Mouse (Mus musculus) kidney, embryonic 14.5 days (tissue): ENCODE measurements around the gene Tmem131l. TPM values are rescaled to one million over a fixed set of nuclear protein-coding genes. Genes with fewer than 3 reads are reported as not detected.
A peak's percentile ranks its signal among the peaks of the same experiment; 100 is the strongest.

Source experiments
- ATAC-seq: fragments of 200-750 bp; cut with Nextera tagmentation; 2 replicates; pipeline ENCODE4 v1.8.0; 2017; ENCODE audit warnings: moderate number of reproducible peaks, mild to moderate bottlenecking, moderate TSS enrichment, moderate library complexity; ENCODE audit not compliant: low FRiP score, low TSS enrichment
- H3K27ac ChIP-seq: fragments of 300-500 bp; sonication (generic); 2 replicates; pipeline ENCODE4 v1.5.1; 2014; ENCODE audit warnings: low read depth, mild to moderate bottlenecking, low read length, moderate library complexity, mixed read lengths
- H3K27me3 ChIP-seq: fragments of 300-500 bp; sonication (generic); 2 replicates; pipeline ENCODE4 v1.6.1; 2014; ENCODE audit warnings: mild to moderate bottlenecking, low read length; ENCODE audit not compliant: control insufficient read depth, insufficient read depth
- H3K36me3 ChIP-seq: fragments of 300-500 bp; sonication (generic); 2 replicates; pipeline ENCODE4 v1.6.1; 2014; ENCODE audit warnings: low read length, mixed read lengths; ENCODE audit not compliant: control insufficient read depth, insufficient read depth
- H3K4me1 ChIP-seq: fragments of 300-500 bp; sonication (generic); 2 replicates; pipeline ENCODE4 v1.6.1; 2014; ENCODE audit warnings: low read length, mixed read lengths; ENCODE audit not compliant: control insufficient read depth, insufficient read depth
- H3K4me2 ChIP-seq: fragments of 300-500 bp; sonication (generic); replicated peaks from 2 replicates; pipeline ENCODE4 v1.6.1; 2014; ENCODE audit warnings: low read depth, mild to moderate bottlenecking, low read length
- H3K4me3 ChIP-seq: fragments of 300-500 bp; sonication (generic); 2 replicates; pipeline ENCODE4 v1.5.1; 2014; ENCODE audit warnings: mild to moderate bottlenecking, low read length
- H3K9ac ChIP-seq: fragments of 300-500 bp; sonication (generic); 2 replicates; pipeline ENCODE4 v1.6.1; 2014; ENCODE audit warnings: low read depth, mild to moderate bottlenecking, low read length, moderate library complexity
- H3K9me3 ChIP-seq: fragments of 300-500 bp; sonication (generic); 2 replicates; pipeline ENCODE4 v1.6.1; 2016; ENCODE audit warnings: low read length; ENCODE audit not compliant: control insufficient read depth
- WGBS: fragments of 180-500 bp; shearing (Covaris S2); extraction: QIAGEN DNeasy Blood & Tissue Kit; methylation state at CpG from one replicate; pipeline ENCODE4 v1.1.7; 2014; 5-methylcytosine and 5-hydroxymethylcytosine counted together
- polyA plus RNA-seq: library from polyadenylated mRNA; unstranded; fragments of >200 nt; fragmentation: Nextera tagmentation; extraction: Ambion mirVana; gene quantifications from 2 replicates; pipeline ENCODE4 v1.2.1, GENCODE M21; 2014

The Tmem131l gene
- polyA plus RNA-seq, 1 experiment from 2014 or later: 45.3 TPM

DNA sequence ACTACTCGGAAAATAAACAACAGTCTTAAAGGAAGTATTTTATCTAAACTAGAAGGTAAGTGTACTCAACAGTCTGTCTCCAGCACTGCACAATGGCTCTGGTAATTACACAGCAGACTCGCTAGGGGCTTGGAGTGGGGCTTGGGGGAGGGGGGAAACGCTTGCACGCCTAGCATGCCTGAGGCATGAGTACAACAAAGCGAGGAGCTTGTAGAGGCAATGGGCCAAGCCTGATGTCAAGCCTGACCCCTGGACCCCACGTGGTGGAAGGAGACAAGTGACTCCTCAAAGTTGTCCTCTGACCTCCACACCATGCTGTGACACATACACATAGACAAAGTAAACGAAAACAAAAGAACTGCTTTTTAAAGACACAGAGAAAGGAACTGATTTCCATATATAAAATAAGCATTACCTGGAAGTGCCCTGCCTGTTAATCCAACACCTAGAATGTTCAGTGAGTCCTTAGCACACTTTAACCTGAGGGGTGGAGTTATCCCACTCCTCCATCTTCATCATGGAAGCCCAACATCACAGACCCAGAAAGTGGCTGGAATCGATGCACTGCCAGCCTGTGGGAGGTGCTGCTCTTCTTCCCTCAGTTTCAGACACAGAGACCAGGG is 45.6 kb downstream of the Tmem131l start:
- Histone ChIP-seq H3K4me1 (peaks cover 28% of the 10 kb centered on the region), H3K27me3 (no peaks in the 10 kb centered on the region), H3K9me3 (no peaks in the 10 kb centered on the region), H3K4me2 (no peak overlapping the region), H3K9ac (no peak overlapping the region), H3K4me3 (no peak overlapping the region), H3K36me3 (no peaks in the 10 kb centered on the region), H3K27ac (no peak overlapping the region)
- WGBS: 31% methylated on average over 8 of the region's 8 CpGs
- peak; percentile 75 for ATAC-seq

GRCm38 (mm10) chr3:83993089-83993516 is 46.9 kb downstream of the Tmem131l start:
- Histone ChIP-seq H3K4me1 (peaks cover 26% of the 10 kb centered on the region), H3K36me3 (no peaks in the 10 kb centered on the region), H3K4me2 (no peak overlapping the region), H3K9me3 (no peaks in the 10 kb centered on the region), H3K9ac (no peak overlapping the region), H3K4me3 (no peak overlapping the region), H3K27me3 (no peaks in the 10 kb centered on the region), H3K27ac (no peak overlapping the region)
- WGBS: 83% methylated on average over 8 of the region's 8 CpGs
- no peak for ATAC-seq

DNA sequence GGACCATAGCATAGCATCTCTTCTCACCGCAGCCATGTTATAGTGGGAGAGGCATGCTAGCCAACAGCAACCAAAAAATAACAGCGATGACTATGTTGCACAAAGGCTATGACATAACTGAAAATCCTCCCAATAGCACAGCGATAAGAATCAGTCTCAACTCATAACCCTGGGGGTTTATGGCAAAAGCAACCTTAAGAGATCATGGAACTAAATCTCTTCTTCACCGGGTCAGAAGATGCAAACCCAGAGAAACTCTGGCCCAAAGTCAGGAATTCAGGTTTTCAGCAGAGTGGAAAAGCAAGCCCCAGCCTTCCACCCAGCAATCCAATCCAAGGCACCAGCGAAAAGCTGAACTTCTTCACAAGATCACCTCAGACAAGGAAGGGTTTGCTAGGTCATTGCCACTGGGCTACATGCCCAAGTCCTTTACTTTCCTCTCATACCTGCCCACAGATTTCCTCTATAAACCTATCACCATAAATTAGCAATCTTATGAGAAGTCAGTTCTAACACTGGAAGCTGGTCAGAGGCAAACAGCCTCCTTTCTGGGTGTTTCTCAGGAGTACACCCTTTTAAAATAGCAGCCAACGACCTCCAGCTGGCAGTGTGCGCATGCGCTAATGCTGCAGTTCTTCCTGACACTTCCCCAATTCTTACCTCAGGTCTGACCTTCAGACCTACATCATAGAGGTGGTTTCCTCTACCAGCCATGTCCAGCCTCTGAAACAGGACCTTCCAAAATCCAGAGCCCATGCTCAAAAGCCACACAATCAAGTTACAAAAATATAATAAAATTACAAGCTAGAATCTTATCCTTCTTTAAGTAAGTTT is 48.1 kb downstream of the Tmem131l start:
- 83% methylated on average over 8 of the region's 8 CpGs for WGBS
- no peak for ATAC-seq
- Histone ChIP-seq H3K27me3 (no peaks in the 10 kb centered on the region), H3K4me2 (no peak overlapping the region), H3K4me1 (peaks cover 20% of the 10 kb centered on the region), H3K9me3 (no peaks in the 10 kb centered on the region), H3K9ac (no peak overlapping the region), H3K36me3 (no peaks in the 10 kb centered on the region), H3K4me3 (no peak overlapping the region), H3K27ac (no peak overlapping the region)

DNA sequence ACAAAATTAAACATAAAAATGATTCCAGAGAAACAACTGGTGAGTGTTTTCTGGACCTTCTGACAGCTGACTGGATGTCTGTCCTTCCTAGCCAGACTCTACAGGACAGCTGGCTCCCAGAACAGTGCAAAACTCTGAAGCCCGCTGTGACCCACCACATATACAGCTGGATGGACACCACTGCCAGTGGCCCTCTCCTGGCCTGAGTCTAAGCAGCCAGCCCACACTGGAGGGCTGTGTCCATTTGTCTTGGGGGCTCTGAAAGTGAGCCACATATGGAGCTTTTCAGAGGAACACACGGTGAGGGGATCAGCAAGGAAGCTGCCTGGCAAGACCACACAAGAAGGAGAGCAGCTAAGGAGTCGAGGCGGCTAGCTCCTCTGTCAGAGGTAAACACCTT is 51.8 kb downstream of the Tmem131l start:
- Histone ChIP-seq H3K9ac (no peak overlapping the region), H3K27me3 (no peaks in the 10 kb centered on the region), H3K4me3 (no peak overlapping the region), H3K9me3 (no peaks in the 10 kb centered on the region), H3K4me1 (peaks cover 11% of the 10 kb centered on the region), H3K27ac (no peak overlapping the region), H3K36me3 (no peaks in the 10 kb centered on the region), H3K4me2 (no peak overlapping the region)
- ATAC-seq: peak; percentile 47
- 17% methylated on average over 4 of the region's 4 CpGs for WGBS

- H3K27ac ChIP-seq: no peak overlapping the region
- H3K4me3 ChIP-seq: no peak overlapping the region
- no peaks in the 10 kb centered on the region for H3K9me3 ChIP-seq
- WGBS: 82% methylated on average over 8 of the region's 8 CpGs
- no peak overlapping the region for H3K4me2 ChIP-seq
- ATAC-seq: no peak
- peaks cover 11% of the 10 kb centered on the region for H3K4me1 ChIP-seq
- no peaks in the 10 kb centered on the region for H3K27me3 ChIP-seq
- no peaks in the 10 kb centered on the region for H3K36me3 ChIP-seq
- no peak overlapping the region for H3K9ac ChIP-seq
These were observed 52.4 kb downstream of the Tmem131l start for GRCm38 (mm10) chr3:83987533-83988112.

GRCm38 (mm10) chr3:83986740-83987139 is 53.2 kb downstream of the Tmem131l start:
- H3K36me3 ChIP-seq: no peaks in the 10 kb centered on the region
- no peak overlapping the region for H3K27ac ChIP-seq
- 37% methylated on average over 3 of the region's 3 CpGs for WGBS
- peaks cover 11% of the 10 kb centered on the region for H3K4me1 ChIP-seq
- no peaks in the 10 kb centered on the region for H3K9me3 ChIP-seq
- H3K4me3 ChIP-seq: no peak overlapping the region
- H3K27me3 ChIP-seq: no peaks in the 10 kb centered on the region
- H3K4me2 ChIP-seq: no peak overlapping the region
- no peak for ATAC-seq
- no peak overlapping the region for H3K9ac ChIP-seq

GRCm38 (mm10) chr3:83985426-83985825 is 54.5 kb downstream of the Tmem131l start:
- Histone ChIP-seq H3K4me2 (no peak overlapping the region), H3K9ac (no peak overlapping the region), H3K4me3 (no peak overlapping the region), H3K9me3 (no peaks in the 10 kb centered on the region), H3K27me3 (no peaks in the 10 kb centered on the region), H3K36me3 (no peaks in the 10 kb centered on the region), H3K27ac (no peak overlapping the region), H3K4me1 (peaks cover 13% of the 10 kb centered on the region)
- WGBS: 47% methylated on average over 6 of the region's 6 CpGs
- ATAC-seq: no peak

DNA sequence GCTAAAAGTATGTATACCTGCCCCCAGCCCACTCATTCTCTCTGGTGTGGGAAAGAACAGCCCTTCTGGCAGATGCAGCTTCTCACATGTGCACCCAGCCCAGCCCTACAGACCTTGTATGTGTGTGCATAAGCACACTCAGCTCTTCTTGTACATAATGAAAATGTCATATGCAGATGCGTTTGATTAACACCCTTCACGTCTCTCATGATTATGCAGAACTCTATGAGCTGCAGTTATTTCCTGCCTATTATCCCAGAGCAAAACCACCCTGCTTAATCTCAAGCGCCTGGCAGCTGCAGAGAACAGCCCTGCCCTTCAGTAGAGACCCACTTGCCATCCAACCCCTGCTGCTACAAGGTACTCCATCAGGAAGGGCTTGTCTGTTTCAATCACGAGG is 55.6 kb downstream of the Tmem131l start:
- Histone ChIP-seq H3K4me2 (no peak overlapping the region), H3K4me1 (peaks cover 17% of the 10 kb centered on the region), H3K36me3 (no peaks in the 10 kb centered on the region), H3K9me3 (no peaks in the 10 kb centered on the region), H3K27me3 (no peaks in the 10 kb centered on the region), H3K4me3 (no peak overlapping the region), H3K27ac (no peak overlapping the region), H3K9ac (no peak overlapping the region)
- 81% methylated on average over 4 of the region's 4 CpGs for WGBS
- ATAC-seq: no peak

- no peak for ATAC-seq
- Histone ChIP-seq H3K27me3 (no peaks in the 10 kb centered on the region), H3K9me3 (no peaks in the 10 kb centered on the region), H3K27ac (no peak overlapping the region), H3K4me1 (peaks cover 17% of the 10 kb centered on the region), H3K9ac (no peak overlapping the region), H3K4me3 (no peak overlapping the region), H3K36me3 (no peaks in the 10 kb centered on the region), H3K4me2 (no peak overlapping the region)
- 83% methylated on average over 4 of the region's 4 CpGs for WGBS
These were observed 57.2 kb downstream of the Tmem131l start for GRCm38 (mm10) chr3:83982821-83983220.
